ENCODE assay signal across 16 mouse cellular contexts in the genomic region with DNA sequence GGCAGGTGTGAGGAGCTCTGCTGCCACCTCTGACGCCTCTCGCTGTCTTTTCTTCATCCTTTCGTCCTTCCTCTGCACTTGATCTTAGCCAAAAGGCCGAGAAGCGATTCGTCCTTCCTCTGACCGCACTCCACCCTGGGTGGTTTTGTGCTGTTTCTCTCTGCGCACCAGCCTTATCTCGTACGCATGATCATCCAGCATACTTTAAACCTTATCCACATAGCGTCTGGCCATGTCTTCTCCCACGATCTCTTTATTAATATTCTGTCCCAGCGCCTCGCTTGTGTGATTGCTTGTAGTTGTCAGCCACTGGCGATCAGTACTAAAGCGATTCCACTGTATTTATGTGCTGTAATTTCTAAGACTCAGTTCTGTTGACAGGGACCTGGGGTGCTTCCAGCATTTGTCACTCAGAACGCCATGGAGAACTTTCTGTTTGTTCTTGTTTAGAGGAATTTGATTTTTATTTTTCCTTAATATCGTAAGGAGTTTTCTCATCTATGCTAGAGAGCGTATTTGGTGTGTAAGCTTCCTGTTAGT.
DNase-seq lines count a peak whose midpoint lies in the region; ATAC-seq lines count a peak whose summit lies in the region.
"Had no signal": no experiment of that assay in that cellular context is flagged by ENCODE, and none has a peak within 500 bp of the region (broad histone marks: within the 10 kb centered on the region; RNA-seq: fewer than 3 reads in every experiment).

No protein-coding gene starts in this region.

- WGBS in heart, embryonic 10.5 days, result 81% methylated on average over 19 of the region's 19 CpGs
- 76% methylated on average over 19 of the region's 19 CpGs for WGBS in heart, embryonic 11.5 days (ENCODE audit: insufficient replicate concordance)
- WGBS in midbrain, embryonic 14.5 days, result 80% methylated on average over 19 of the region's 19 CpGs
- 93% methylated on average over 19 of the region's 19 CpGs for WGBS in midbrain, embryonic 11.5 days

- H3K9me3 ChIP-seq in heart, embryonic 10.5 days, result no peaks in the 10 kb centered on the region
- no peaks in the 10 kb centered on the region for H3K9me3 ChIP-seq in heart, embryonic 11.5 days (replicated peaks; ENCODE audit: control insufficient read depth, low read length)
- no peaks in the 10 kb centered on the region for H3K9me3 ChIP-seq in midbrain, embryonic 14.5 days (ENCODE audit: control insufficient read depth, low read length)
- no peaks in the 10 kb centered on the region for H3K9me3 ChIP-seq in midbrain, embryonic 11.5 days (ENCODE audit: control insufficient read depth, low read length)
- H3K9me3 ChIP-seq: heart, embryonic 13.5 days; limb, embryonic 15.5 days; lung, embryonic 15.5 days had no signal

- H3K4me3 ChIP-seq in heart, embryonic 10.5 days, result no peak overlapping the region
- no peak overlapping the region for H3K4me3 ChIP-seq in heart, embryonic 11.5 days (ENCODE audit: low read depth, low read length)
- no peak overlapping the region for H3K4me3 ChIP-seq in midbrain, embryonic 14.5 days (replicated peaks; ENCODE audit: low read depth, low read length)
- H3K4me3 ChIP-seq in midbrain, embryonic 11.5 days (ENCODE audit: low read depth, low read length), result no peak overlapping the region
- H3K4me3 ChIP-seq: heart, embryonic 13.5 days; limb, embryonic 15.5 days; lung, embryonic 15.5 days had no signal

- no peak overlapping the region for H3K27ac ChIP-seq in heart, embryonic 10.5 days
- H3K27ac ChIP-seq in heart, embryonic 11.5 days (ENCODE audit: low read depth, low read length), result no peak overlapping the region
- peak overlapping the region; percentile 32; the same call in 1 of the 2 replicates for H3K27ac ChIP-seq in midbrain, embryonic 14.5 days (replicated peaks; ENCODE audit: low read depth, low read length)
- H3K27ac ChIP-seq in midbrain, embryonic 11.5 days (ENCODE audit: low read depth, low read length), result no peak overlapping the region
- H3K27ac ChIP-seq: heart, embryonic 13.5 days; limb, embryonic 15.5 days; lung, embryonic 15.5 days had no signal

- H3K27me3 ChIP-seq in heart, embryonic 10.5 days (ENCODE audit: insufficient read depth, poor library complexity, severe bottlenecking), result no peaks in the 10 kb centered on the region
- no peaks in the 10 kb centered on the region for H3K27me3 ChIP-seq in heart, embryonic 11.5 days (ENCODE audit: control insufficient read depth, insufficient read depth, low read length)
- no peaks in the 10 kb centered on the region for H3K27me3 ChIP-seq in midbrain, embryonic 14.5 days (ENCODE audit: control insufficient read depth, insufficient read depth, low read length)
- H3K27me3 ChIP-seq in midbrain, embryonic 11.5 days (ENCODE audit: control insufficient read depth, insufficient read depth, low read length), result no peaks in the 10 kb centered on the region
- H3K27me3 ChIP-seq: heart, embryonic 13.5 days; limb, embryonic 15.5 days; lung, embryonic 15.5 days had no signal

- H3K36me3 ChIP-seq in heart, embryonic 10.5 days, result no peaks in the 10 kb centered on the region
- H3K36me3 ChIP-seq in heart, embryonic 11.5 days (ENCODE audit: control insufficient read depth, insufficient read depth, low read length), result no peaks in the 10 kb centered on the region
- no peaks in the 10 kb centered on the region for H3K36me3 ChIP-seq in midbrain, embryonic 14.5 days (ENCODE audit: control insufficient read depth, insufficient read depth, low read length)
- H3K36me3 ChIP-seq in midbrain, embryonic 11.5 days (ENCODE audit: control insufficient read depth, insufficient read depth, low read length), result no peaks in the 10 kb centered on the region
- H3K36me3 ChIP-seq: heart, embryonic 13.5 days; limb, embryonic 15.5 days; lung, embryonic 15.5 days had no signal

- no peak for ATAC-seq in heart, embryonic 11.5 days (replicated peaks; ENCODE audit: insufficient number of reproducible peaks, low FRiP score, low TSS enrichment)
- ATAC-seq in midbrain, embryonic 14.5 days (ENCODE audit: low FRiP score, low TSS enrichment), result no peak
- ATAC-seq in midbrain, embryonic 11.5 days (ENCODE audit: low FRiP score), result no peak
- ATAC-seq: forebrain, embryonic 14.5 days; inflammation-experienced regulatory T-cells, adult 6 months had no signal

- no peak overlapping the region for H3K9ac ChIP-seq in heart, embryonic 11.5 days (ENCODE audit: low read depth, low read length)
- H3K9ac ChIP-seq in midbrain, embryonic 14.5 days (replicated peaks; ENCODE audit: low read length), result no peak overlapping the region
- no peak overlapping the region for H3K9ac ChIP-seq in midbrain, embryonic 11.5 days (ENCODE audit: low read length)
- H3K9ac ChIP-seq: heart, embryonic 13.5 days; limb, embryonic 15.5 days; lung, embryonic 15.5 days had no signal

- peaks cover 14% of the 10 kb centered on the region for H3K4me1 ChIP-seq in heart, embryonic 10.5 days
- H3K4me1 ChIP-seq in heart, embryonic 11.5 days (ENCODE audit: control insufficient read depth, insufficient read depth, low read length), result peaks cover 8% of the 10 kb centered on the region
- H3K4me1 ChIP-seq in midbrain, embryonic 14.5 days (ENCODE audit: control insufficient read depth, insufficient read depth, low read length), result no peaks in the 10 kb centered on the region
- no peaks in the 10 kb centered on the region for H3K4me1 ChIP-seq in midbrain, embryonic 11.5 days (ENCODE audit: control insufficient read depth, insufficient read depth, low read length)

- DNase-seq in cerebellum, postnatal 25 days, result peak; percentile 13 to 35
- no peak for DNase-seq in cerebellum, adult 9-10 months
- peak; percentile 41 for DNase-seq in heart, embryonic 10.5 days (ENCODE audit: low spot score)
- DNase-seq in midbrain, embryonic 14.5 days, result no peak
- no peak for DNase-seq in midbrain, embryonic 11.5 days (ENCODE audit: low spot score, missing footprints)
- DNase-seq in lung, postnatal 25 days (ENCODE audit: low spot score), result peak; percentile 23
- DNase-seq in frontal cortex, postnatal 10 days (ENCODE audit: low spot score in 2 of 2), result no peak
- DNase-seq: adrenal gland, adult 8-10 months; B cell, adult 2 months; thymus, postnatal 36 days had no signal

- no peak overlapping the region for H3K4me2 ChIP-seq in heart, embryonic 11.5 days
- H3K4me2 ChIP-seq in midbrain, embryonic 14.5 days (ENCODE audit: low read length), result no peak overlapping the region
- H3K4me2 ChIP-seq in midbrain, embryonic 11.5 days, result no peak overlapping the region
- H3K4me2 ChIP-seq: heart, embryonic 13.5 days; limb, embryonic 15.5 days; lung, embryonic 15.5 days had no signal

Comparison
In these comparisons a context has a peak if more than half of its experiments do, and no peak if none do; other contexts are left out.
1. DNase-seq: peak in cerebellum, postnatal 25 days (2 of 2), heart, embryonic 10.5 days (single experiment) and lung, postnatal 25 days (single experiment); none in cerebellum, adult 9-10 months (single experiment), midbrain, embryonic 14.5 days (single experiment), midbrain, embryonic 11.5 days (single experiment) and frontal cortex, postnatal 10 days (0 of 2).